Mouse (Mus musculus) thymus, postnatal 4 days (tissue): ENCODE measurements at regions not wholly inside any gene's neighbourhood (a gene's known extent, or its start where the extent isn't known, plus 50 kb on each side); places are given as distances from the start of the nearest gene placed in this dataset.

Source experiments
- DNase-seq: peaks from one replicate; pipeline ENCODE4 v3.0.0; 2021

DNA sequence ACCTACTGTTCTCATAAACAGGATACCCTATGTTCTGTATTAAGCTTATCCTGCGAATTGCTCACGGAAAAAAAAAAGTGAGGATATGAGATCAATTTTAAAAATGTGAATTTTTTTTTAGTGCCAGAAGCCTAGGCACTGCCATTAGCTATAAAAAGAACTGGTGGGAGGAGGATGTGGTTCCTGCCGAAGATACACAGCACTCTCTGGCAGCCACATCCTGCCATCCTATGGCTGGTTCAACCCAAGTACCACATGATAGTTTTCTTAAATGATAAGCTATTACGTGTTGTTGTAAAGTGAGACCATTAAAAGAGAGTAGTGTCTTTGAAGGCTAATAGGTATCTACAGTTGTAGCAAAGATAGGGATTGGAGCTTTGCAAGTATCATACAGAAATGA is 58.2 kb upstream of the Ppp3ca start:
- peak; percentile 33 for DNase-seq

DNA sequence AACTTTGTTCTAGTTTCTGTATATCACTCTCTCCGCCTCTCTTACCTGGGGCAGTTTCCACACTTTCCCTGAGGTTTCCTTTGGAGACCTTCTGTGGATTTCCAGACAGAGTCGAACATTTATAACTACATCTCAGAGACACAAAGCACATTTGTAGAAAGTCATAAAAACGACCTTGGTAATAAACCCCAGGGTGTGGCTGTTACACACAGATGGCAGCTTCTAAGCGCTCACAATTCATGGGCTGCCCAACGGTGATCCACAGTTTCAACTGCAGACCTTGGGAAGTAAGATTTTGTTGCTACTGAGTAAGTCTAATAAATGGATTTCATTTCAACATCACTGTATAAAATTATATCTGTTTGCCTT is 59.4 kb upstream of the Ppp3ca start:
- DNase-seq = no peak

DNA sequence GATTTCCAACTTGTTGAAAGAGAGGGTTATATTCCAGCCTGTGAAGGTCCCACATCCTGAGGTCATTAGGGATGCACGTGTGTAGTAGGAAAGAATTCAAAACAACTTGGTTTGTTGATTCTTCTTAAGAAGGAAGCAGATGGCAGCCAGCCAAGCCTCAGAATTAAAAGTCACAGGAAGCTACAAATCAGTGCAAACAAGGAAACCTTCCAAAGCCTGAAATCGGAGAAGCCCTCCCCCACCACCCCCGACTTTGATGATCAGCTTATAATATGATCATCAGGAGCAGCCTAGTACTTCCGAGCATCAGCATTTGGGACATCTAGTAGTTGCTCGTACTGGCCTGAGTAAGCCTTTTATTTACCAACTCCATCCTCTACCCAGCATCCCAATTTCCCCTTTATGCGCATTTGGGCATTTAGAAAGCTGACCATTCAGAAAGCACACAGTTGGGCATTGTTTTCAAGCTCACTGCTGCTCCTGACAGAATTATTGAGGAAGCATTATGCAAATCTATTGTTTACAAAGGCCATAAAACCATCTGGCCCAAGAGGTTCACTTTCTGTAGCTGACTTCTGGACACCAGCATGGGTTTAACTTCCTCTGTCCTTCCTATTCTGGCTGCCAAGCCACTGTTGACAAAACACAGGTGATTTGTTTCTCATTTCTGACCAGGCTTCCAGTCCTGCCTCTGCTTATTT is 59.9 kb upstream of the Ppp3ca start:
- peak; percentile 14 for DNase-seq

DNA sequence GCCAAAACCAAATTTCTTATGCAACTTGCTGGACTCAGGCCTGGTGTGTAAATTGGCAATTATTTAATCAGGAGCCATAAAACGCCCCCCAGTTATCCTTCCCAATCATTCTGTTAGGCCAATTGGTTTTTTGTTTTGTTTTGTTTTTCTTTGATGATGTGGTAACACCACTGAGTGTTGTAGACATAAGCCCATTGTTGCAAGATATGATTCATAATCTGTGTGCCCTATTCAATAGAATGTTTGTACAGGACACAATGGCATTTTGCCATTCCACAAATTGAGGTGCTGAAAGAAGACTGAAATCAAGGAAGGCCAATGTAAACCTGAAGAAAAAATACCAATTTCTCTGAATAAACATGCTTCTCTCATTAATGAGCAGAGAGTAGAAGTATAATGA is 68.2 kb upstream of the Ppp3ca start:
- DNase-seq = no peak

DNA sequence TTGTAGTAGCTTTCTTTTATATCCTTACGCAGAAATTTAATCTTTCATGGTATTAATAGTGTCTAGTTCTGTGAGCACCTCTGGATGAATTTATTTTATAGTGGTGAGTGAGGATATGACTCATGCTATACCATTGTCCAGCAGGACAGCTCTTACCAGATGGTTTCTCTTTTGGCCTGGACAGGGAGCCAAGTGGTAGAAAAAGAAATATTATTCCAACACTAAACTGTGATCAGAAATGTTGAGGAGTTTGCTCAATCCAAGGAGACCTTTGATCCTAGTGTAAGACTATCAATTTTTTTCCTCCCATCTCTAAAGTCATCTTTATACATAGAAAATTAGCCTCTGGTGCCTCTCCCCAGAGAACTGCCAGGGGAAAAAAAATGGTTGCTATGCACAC is 86.0 kb upstream of the Ppp3ca start:
- DNase-seq = no peak

DNA sequence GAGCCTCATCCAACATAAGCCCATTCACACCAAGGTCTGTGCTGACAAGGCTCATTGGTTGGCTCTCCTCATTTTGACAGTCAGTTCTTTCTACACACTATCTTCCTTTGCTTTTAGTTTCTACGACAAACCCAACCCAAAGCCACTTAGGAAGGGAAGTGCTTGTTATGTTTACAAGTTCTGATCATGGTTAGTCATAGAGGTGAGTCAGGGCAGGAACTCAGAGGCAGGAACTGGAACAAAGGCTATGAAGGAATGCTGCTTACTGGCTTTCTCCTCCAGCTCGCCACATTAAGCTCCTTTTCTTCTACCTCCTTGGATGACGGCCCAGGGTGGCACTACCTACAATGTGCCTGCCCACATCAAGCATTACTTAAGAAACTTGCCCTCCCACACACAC is 91.9 kb upstream of the Ppp3ca start:
- no peak for DNase-seq

DNA sequence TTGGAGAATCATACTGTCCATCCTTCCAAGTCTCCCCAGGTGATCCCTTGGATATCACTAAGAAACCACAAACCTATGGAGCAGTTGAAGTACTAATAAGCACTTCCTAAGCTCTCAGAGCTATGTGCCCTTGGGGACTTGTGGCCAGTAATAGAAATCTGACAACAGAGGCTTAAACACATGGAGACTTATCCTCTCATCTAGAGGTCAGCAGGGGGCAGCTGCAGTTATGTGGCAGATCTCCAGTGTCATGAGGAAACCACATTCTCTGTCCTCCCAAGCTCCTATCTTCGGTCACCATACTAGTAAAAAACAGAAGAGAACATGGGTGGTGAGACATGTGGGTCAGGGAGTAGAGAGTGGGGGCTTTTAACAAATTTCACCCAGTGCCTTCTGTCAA is 99.4 kb upstream of the Ppp3ca start:
- no peak for DNase-seq

DNA sequence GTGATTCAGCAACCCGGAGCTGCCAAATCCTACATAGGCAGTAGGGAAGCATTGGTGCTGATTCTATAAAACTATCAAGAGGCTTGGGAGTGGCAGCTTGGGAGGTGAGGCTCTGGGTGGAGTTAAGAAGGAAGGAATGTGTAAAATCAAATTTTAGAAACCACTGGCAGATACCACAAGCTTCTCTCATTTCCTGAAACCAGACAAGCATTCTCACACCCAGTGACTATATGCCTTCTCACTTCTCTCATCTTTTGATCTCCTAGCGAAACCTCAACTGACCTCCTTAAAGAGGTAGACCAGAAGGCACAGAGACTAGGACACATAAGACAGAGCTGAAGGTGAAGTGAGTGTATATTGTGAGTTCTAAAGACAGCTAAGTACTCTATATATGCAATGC is 113.4 kb upstream of the Ppp3ca start:
- no peak for DNase-seq

DNA sequence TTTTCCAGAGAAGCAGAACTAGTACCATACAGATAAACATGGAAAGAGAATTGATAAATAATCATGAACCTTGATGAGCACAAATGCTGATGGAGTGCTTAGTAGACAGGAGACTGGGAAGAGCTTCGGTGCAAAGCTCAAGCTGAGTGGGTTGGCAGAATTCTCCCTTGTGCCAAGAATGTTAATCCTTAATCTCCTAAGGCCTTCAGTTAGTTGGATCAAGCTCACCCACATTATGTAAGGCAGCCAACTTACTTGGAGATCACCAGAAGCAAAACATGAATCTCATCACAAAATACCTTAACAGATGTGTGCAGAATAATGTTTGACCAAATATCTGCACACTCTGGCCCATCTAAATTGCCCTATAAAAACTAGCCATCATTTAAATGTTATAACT is 120.5 kb upstream of the Ppp3ca start:
- DNase-seq = no peak

DNA sequence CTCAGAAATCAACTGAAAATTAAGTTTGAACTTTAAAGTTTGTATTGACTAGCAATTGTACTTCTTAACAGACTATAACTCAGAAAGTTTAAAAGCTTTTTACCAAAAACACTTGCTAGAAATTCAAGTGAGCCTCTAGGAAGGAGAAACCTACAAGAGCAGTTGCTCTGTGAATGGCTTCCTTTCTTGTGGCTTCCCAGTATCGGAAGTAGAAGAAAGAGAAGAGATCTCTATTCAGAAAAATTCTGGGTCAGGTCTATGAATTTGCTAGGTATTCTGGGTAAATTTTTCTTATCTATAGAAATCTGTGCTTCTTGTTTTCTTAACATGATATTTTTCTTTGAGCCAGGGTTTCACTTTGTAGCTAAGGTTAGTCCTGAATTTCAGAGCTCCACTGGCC is 138.3 kb upstream of the Ppp3ca start:
- DNase-seq = no peak

DNA sequence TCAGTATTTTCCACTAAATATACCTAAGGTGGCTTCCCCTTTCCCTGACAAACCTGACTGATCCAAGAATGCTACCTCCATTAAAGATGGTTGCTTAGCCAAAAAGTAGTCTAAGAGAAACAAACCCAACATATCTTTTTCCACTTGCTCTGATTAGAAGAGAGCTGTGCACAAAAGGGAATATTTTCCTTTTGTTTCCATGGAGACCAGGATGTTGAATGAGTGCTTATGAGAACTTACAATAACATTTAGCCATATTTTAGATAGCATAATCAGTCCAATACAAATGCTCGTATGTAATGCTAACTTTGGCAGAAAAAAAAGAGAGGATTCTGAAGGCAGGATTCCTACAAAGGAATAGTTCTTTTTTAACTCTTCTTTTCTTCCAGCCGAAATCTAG is 161.3 kb upstream of the Ppp3ca start:
- DNase-seq = no peak

DNA sequence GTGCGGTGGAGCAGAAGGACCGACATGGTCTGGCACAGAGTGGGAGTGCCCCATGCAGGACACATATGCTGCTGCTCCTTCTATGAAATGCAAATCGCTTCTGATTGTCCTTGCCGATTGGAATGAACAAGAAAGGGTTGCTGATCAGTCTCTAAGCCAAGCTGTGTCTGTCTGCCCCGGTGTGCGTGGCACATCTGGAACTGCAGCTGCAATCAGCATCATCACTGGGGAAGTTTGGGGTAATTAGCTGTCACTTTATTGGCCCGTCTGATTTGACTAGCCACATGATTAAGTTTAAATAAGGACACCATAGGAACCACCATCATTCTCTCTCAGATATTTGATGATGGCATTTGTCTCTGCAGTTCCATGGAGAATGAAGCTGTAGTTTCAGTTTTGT is 162.9 kb upstream of the Ppp3ca start:
- no peak for DNase-seq

DNA sequence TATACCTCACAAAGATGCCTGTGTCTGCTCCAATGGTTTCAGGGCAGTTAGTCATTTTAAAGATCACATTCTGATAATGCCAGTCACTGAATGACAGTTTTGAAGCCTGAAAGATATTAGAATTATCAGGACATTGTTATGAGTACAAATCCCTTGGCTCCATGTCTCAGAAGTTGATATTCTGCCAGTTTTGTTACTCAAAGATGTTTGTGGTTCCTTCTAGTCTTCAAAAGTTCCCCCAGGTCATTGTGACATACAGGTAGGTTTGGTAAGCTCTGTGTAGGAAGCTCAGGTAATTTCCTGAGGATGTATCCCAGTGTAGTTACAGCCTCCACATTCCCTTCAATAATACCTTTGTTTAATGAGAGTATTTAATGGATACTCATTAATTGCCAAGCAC is 169.0 kb upstream of the Bank1 start:
- DNase-seq = no peak

DNA sequence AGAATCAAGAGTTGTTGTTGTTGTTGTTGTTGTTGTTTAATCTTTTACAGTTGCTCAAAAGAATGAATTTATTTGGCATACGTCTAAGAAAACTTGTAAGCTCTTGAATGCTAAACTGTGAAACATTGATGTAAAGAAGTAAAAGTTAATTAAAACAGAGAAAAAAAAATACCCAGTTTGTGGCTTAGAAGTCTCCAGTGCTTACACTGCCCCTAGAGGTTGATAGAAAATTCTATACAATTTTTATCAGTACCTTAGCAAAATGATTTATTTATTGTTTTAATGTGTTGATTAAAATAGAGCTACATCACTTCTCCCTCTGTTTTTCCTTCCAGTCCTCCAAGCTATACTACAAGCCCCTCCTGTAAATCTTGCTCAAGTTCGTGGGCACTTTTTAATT is 165.8 kb upstream of the Bank1 start:
- DNase-seq = no peak

DNA sequence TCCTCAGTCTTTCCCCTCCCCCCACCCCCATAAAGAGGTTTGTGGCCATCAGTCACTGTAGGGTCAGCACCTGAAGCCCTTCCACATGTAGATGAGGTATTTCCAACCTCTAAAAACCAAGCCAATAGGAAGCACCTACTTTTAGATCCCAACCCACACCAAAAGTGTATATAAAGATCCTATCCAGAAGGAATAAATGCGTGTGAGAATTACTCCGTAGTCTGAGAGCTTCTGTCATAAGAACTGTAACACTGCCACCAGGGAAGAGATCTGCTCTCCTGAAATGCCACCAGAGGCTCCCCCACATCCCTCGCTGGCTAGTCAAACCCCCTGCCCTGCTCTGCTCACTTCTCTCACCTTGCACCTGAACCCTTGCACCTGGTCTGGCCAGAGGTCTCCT is 145.8 kb upstream of the Bank1 start:
- DNase-seq = no peak

DNA sequence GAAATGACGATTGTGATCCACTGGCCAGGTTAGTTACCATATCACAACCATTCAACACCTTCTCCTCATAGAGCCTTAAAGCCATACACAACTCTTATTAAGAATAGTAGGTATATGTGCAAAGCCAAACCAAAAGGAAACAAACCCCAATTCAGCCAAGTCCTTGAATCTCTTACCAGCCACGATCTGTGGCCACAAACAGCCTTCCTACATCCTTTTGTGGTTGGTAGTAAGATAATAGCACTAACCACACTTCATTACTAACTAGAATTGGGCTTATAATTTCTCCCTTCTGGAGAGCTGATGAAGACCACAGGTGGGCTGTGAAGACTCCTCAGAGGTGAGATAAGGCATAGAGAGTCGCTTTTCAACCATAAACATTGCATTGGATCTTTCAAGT is 136.9 kb upstream of the Bank1 start:
- no peak for DNase-seq

DNA sequence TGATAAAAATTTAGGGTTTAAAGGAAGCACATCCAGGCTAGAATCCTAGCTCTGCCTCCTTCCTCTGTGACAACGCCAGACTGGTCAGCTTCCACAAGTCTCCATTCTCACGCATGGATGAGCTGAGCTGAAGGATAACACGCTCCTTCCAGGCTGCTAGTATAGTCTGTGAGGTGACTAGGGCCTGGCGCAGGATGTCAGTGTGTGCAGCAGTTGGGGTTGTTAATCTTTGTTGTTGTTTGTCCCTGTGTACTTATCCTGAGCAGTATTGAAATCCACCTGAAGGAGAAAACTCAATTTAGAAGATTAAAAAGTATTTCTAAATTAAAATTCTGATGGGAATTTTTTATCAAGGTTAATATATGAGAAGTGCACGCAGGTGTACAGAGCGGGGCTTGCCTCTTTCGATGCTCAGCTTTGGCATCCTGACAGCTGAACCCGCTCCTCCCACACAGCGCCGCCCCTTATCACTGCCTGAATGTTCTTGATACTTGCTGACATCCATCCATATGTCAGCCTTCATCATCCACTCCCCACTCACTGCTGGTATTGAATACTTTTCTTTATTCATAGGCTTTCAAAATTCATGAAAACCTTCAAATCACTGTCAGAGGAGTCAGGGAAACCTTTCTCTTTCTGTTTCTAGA is 130.7 kb upstream of the Bank1 start:
- DNase-seq = no peak

DNA sequence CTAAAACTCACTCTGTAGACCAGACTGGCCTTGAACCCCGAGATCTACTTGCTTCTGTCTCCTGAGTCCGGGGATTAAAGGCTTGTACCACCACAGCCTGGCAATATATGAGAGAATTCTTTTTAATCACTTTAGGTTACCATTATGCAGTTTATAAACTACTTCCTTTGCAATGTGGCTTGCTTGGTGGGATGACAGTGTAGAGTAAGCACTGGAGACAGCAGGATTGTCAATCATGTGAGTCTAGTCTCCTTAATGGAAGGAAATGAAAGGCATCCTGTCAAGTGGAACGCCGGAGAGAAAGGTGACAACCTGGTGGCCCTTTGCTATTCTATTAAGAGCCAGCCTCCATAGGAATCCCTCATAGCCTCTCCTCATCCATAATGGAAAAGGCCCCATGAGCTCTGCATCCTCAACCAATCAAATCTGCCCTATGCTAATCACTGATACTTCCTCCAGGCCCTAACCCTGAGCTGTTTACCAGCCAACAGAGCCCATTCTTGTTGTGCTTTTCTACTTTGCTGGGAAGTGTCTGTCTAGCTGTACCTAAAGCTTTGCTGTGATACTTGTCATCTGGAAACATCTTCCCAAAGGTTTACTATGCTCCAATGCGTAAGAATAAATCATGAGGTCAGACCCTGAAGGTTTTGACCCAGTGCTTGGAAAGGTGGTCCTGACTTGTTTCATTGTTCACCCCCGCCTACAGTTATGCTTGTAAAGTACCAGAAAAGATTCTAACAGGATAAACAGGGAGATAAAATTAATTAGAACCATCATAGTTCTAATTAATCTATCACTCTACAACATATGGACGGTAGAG is 130.0 kb upstream of the Bank1 start:
- DNase-seq = no peak

DNA sequence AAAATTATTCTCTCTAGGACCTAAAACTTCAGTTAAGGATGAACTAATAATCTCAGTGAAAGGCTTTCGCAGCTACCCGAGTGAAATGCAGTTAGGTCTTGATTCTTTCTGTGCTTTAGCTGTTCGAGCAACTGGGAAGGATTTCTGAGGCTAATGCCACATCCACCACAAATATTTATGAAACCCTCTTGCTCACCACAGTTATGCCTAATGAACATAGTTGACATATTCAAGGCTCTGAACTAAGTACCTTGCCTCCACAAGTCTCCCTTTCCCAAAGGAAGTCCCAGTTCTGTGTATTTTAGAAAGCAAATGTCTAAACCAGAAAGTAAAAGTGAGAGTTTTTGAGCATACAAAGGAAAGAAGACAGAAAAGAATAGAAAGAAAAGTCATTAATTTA is 129.1 kb upstream of the Bank1 start:
- DNase-seq = no peak

DNA sequence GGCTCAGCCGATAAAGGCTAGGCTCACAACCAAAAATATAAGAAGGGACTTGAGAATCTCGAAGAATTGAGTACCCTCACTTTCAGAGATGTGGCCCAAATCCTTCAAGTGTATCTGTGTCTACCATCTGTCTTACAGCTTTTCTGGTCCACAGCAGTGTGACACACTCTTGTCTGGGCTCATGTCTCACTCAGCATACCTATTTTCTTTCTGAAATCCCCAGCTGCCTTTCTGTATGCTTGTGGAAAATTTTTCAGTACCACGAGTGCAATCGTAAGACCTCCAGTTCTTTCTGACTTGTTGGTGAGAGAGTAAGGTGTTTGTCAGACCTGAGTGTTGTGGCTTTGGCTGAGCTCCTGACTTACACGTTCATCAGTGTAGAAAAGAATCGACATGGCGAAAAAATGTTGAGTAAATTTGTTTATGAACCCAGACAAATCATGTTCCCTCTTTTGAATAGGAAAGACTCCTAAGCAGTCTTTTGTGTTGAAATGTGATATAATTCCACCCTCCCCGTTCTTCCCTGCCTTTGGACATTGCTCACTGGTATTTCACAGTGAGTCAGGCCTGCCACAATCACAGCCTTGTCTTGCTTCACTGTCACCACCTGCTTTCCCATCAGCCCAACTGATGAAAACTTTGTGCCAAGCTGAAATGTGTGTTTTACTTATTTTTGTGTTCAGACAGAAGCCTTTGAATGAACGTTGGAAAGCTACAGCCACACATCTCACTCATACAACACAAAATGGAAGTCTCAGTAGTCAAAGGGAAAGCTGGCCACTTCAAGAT is 125.3 kb upstream of the Bank1 start:
- no peak for DNase-seq

DNA sequence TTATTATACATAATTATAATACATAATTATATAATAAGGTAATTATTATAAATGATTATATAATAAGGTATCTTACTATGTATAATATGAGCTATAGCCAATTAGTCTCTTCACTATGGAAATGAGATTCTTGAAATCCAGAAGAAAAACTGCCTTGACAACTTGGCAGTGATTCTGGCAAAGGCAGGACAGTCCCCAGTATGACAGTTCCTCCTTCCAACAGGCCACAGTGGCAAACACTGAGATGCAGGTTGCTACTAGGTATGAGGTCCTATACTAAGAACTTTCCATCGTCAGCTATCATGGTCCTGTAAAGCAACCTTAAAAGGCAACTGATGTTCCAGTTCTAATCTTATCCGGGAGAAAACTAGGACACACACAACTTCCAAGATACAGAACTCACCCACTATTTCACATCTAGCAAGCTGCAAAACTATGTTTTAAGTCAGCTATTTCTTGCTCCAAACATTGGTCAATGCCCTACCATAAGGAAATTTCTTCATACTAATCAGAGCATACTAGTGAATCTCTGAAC is 124.6 kb upstream of the Bank1 start:
- no peak for DNase-seq

DNA sequence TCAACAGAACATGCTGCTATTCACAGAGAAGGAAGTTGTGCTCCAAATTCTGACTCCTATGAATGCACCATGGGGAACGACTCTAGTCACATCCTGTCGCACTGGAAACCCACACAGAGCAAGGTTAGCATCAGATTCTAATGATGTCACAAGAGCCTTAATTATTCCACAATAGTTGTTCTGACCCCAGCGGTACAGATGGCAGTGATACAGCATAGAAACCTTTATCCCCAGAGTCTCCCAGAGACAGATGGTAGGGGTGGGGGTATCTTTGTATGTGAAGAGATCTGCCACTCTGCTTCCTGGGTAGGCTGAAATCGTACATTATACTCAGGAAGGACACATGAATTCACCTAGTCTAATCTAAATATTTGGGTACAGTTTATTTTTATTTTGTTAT is 123.5 kb upstream of the Bank1 start:
- DNase-seq = no peak

DNA sequence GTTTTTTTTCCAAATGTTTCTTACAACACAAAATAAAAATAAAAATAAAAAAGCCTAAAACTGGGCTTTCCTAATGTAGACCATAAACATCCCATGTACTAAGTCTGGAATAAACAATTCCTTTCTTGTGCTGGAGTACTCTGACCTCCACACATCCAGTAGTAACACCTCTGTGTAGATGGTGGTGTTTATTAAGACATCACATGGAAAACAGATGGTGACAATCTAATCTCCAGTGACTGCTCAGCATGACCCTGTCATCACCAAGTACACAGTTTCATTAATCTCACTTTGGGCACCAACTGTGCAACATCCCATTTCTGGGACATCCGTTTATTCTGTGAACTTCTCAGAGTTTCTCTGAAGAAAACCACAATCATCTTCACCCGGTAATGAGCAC is 118.7 kb upstream of the Bank1 start:
- no peak for DNase-seq
